Mouse (Mus musculus) lung, postnatal 25 days (tissue): ENCODE data around the gene Gm28041.
"Not testable (repeated sequence)": the region's sequence is repeated elsewhere in the genome, so short reads cannot be mapped to it uniquely, and the experiment has no call there.

Experiments used
- DNase-seq: peaks from one replicate; pipeline ENCODE4 v3.0.0; 2022; ENCODE audit warnings: low spot score

The Gm28041 gene

GRCm38 (mm10) chr13:67375050-67375911 is at the start of gene Gm28041, which contains the start of gene Zfp456:
Gene Gm28041 (minus strand): TSS chr13:67375733.
Gene Zfp456 (minus strand): TSS chr13:67375810.
- peak; percentile 87 for DNase-seq

DNA sequence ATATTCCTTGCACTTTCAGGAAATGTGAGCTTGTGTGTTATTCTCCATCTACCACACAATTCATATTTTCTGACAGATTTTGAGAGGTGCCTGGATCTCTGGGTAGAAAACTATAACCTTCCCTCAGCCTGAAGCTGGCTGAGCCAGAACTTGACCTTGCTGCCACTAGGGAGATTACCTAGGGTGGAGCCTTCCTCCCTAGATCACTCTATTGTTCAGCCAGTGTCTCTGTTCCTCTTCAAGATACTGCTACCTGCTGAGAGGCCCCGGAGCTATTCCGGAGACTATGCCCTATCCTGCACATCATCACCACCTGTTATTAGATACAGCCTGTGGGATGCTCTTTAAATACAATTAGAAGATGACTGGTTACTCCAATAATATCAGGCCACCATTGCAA is 47.0 kb upstream of the Gm28041 start:
- not testable (repeated sequence) for DNase-seq

GRCm38 (mm10) chr13:67421207-67421857 is 45.8 kb upstream of the Gm28041 start, which contains the start of gene Zfp459:
Gene Zfp459 (minus strand): TSS chr13:67421418.
- DNase-seq = peak; percentile 53

DNA sequence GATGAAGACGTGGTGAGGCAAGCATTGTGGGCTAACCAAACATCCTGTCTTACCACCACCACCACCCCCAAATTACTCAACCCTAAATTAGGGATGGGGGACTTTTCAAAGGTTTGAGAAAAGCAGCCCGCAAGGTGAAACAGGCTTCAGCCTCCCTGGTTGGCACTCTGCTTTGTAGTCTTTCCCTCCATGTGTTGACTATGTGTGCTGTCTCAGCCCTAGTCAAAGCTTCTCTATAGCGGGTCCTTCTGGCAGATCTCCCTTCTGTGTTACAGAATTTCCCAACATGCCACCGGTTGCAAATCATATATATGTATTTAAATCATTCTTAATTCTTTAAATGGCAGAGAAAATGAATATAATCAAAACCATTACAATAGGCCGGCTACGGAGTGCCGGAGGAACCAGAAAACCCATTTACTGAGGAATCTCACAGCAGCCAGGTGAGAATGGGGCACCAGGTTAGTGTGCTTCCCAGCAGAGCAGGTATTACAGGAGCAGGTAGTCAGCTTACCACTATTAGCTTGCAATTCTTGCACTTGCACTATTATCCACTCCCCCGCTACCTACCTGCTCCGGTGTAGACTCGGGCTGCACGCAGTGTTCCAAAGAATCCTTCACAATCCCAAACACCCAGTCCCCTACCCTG is 45.1 kb upstream of the Gm28041 start:
- no peak for DNase-seq

GRCm38 (mm10) chr13:67416811-67417210 is 41.3 kb upstream of the Gm28041 start:
- no peak for DNase-seq

- no peak for DNase-seq
These were observed 40.2 kb upstream of the Gm28041 start for GRCm38 (mm10) chr13:67415759-67416158.

GRCm38 (mm10) chr13:67413634-67414033 is 38.1 kb upstream of the Gm28041 start:
- DNase-seq = not testable (repeated sequence)

GRCm38 (mm10) chr13:67399183-67399903 is 23.8 kb upstream of the Gm28041 start, which contains the start of gene Zfp429:
Gene Zfp429 (minus strand): TSS chr13:67399819.
- peak; percentile 81 for DNase-seq

DNA sequence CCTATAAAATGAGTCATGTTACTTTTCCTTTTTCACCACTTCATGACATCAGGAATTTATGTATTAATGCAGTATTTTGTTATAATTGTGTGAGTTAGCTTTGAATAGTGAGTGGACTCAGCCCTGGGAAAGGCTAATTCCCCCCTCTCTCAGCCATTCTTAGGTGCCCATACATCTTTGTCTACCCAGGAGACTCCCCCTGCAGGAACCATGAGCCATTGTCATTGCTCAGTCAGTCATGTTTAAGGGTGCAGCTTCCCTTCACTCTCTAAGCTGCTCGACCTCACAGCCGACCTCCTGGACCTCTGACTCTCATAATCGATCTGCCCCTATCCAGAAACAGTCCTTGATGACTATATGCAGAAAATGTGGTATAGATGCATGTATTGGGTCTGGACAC is 722 bp upstream of the Gm28041 start:
- DNase-seq = not testable (repeated sequence)

DNA sequence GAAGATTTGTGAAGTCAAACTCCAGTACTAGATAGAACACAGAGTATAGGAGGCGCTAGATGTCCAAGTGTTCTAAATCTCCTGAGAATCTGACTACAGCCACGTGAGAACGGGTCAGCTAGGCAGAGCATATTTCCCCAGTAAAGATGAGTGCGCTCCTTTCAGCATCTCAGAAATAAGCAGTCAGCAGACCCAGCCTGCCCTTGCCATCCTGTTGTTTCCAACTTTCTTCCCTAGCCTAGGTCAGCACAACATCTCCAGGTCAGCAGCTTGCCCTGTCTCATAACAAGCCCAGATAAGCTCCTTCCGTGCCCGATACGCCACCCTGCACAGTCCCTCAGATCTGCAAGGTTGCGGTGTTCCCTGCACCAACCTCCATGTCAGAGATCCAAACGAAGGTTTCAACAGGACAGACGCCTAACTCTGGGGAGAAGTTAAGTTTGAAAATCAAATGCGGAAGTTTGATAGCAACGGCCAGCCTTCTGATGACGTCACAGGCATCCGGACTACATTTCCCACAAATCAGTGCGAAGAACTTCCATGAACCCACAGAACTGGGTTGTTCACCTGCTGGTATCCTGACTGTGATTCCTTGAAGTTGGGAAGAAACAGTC is 15.3 kb downstream of the Gm28041 start, which contains the start of the genes Gm28044 and Zfp953:
TSS of gene Gm28044 (minus strand) at position 406 of the 614 bp plus-strand sequence.
TSS of gene Zfp953 (minus strand) at position 475 of the 614 bp plus-strand sequence.
- DNase-seq = peak; percentile 94

DNA sequence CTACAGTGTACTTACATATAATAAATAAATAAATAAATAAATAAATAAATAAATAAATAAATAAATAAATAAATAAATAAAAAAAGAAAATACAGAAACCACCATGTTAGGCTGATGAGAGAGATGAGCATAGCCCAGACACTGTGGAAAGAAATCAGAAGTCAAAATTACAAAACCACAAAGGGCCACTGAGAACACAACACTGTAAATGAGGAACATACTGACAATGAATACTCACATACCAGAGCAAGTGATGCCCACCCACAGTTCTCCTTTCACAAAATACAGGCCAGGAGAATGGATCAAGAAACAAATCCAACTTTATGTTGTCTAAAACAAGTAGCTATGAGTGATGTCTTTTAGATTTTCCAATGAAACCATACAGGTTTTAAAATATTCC is 23.7 kb downstream of the Gm28041 start:
- DNase-seq = no peak

DNA sequence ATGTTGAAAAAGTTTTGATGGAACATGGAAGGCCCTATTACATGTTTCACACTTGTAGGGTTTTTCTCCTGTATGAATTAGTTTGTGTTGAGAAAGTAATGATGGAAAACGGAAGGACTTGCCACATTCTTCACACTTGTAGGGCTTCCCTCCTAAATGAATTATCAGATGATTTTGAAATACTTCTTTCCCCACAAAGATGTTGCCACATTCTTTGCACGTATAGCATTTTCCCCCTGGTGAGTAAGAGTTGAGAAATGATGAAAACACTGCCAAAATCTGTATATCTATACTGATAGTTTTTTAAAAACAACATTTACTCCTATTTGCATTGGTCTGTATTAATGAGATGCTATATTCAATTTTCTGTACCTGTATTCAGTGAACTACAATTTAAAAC is 32.1 kb downstream of the Gm28041 start:
- DNase-seq = no peak

GRCm38 (mm10) chr13:67332877-67333276 is 42.7 kb downstream of the Gm28041 start:
- no peak for DNase-seq

DNA sequence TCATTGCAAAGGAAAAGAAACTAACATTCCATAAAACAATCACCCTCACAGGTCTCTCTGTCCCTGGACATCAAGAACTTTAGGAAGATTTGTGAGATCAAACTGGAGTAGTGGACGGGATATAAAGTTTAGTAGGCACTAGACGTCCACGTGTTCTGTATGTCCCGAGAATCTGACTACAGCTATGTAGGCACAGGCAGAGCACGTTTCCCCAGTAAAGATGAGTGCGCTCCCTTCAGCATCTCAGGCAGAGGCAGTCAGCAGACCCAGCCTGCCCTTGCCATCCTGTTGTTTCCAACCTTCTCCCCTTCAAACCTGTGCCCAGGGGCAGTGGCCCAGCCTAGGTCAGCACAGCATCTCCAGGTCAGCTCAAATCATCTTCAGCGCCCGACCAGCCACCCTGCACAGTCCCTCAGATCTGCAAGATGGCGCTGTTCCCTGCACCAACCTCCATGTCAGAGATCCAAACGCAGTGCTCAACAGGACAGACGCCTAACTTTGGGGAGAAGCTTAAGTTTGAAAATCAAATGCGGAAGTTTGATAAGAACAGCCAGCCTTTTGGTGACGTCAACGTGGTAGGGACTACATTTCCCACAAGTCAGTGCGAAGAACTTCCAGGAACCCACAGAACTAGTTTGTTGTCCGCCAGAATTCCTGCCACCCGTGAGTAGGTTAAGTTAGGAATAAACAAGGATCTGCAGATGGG is 43.4 kb downstream of the Gm28041 start, which contains the start of gene Zfp595:
TSS of gene Zfp595 (minus strand) at position 552 of the 706 bp plus-strand sequence.
- DNase-seq = peak; percentile 93

DNA sequence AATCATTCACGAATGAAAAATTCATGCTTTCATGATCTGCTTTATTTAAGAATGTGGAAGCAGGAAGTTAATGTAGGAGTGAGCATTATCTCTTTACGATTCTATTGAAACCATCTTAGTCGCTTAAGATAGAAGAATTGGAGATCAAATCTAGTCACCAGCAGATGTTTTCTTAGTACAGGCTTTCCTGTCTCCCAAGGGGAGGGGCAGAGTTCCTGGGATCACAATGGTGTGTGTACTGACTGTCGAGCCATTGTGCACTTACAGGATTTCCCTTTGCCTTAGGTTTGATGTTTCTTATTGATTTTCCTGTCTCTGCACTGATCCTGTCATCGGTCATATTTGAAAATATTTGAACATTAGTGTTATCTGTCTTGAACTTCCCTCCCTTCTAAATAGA is 68.8 kb downstream of the Gm28041 start:
- DNase-seq = no peak

GRCm38 (mm10) chr13:67305822-67306672 is 69.5 kb downstream of the Gm28041 start, which contains the start of gene Zfp457:
Gene Zfp457 (minus strand): TSS chr13:67306485.
- DNase-seq = peak; percentile 93
